8 mouse cellular contexts compared by ENCODE assay signal in the genomic region with DNA sequence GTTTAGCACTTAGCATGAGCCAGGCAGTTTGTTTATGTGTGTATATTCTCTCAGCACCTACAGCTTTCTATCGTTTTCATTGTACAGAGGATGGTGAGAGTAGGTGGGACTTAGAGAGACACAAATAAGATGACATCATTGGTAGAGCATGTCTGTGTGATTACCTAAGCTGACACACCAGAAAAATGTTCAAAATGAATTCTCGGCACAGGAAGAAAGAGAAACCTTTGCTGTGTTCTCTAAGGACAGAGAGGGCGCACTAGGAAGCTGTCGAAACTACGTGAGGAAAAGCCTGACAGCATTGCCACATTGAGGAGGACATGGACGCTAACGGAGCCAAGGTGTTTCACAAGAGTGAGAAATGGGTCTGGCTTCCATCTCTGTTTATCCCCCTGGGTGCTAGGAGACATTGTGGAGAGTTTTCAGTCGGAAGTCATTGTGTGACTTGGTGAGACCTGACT. TPM values are rescaled to one million over a fixed set of nuclear protein-coding genes. Genes with fewer than 3 reads are reported as not detected.
DNase-seq lines count a peak whose midpoint lies in the region; ATAC-seq lines count a peak whose summit lies in the region.

No protein-coding gene starts in this region.

- no peaks in the 10 kb centered on the region for H3K27me3 ChIP-seq in heart, embryonic 15.5 days
- H3K27me3 ChIP-seq in liver, embryonic 15.5 days: no peaks in the 10 kb centered on the region
- H3K27me3 ChIP-seq in stomach, embryonic 14.5 days (ENCODE audit: control insufficient read depth, insufficient read depth, low read length): no peaks in the 10 kb centered on the region

- no peaks in the 10 kb centered on the region for H3K36me3 ChIP-seq in heart, embryonic 15.5 days
- H3K36me3 ChIP-seq in liver, embryonic 15.5 days (replicated peaks): no peaks in the 10 kb centered on the region
- H3K36me3 ChIP-seq in stomach, embryonic 14.5 days (ENCODE audit: control insufficient read depth, insufficient read depth, low read length): no peaks in the 10 kb centered on the region

- no peaks in the 10 kb centered on the region for H3K9me3 ChIP-seq in heart, embryonic 15.5 days (replicated peaks)
- no peaks in the 10 kb centered on the region for H3K9me3 ChIP-seq in liver, embryonic 15.5 days (replicated peaks)
- H3K9me3 ChIP-seq in stomach, embryonic 14.5 days (ENCODE audit: control insufficient read depth, low read depth, low read length): no peaks in the 10 kb centered on the region

- H3K4me3 ChIP-seq in heart, embryonic 15.5 days: peak overlapping the region; percentile 34
- H3K4me3 ChIP-seq in liver, embryonic 15.5 days (replicated peaks): no peak overlapping the region
- H3K4me3 ChIP-seq in stomach, embryonic 14.5 days (ENCODE audit: low read depth, low read length): no peak overlapping the region

- H3K27ac ChIP-seq in heart, embryonic 15.5 days: peak overlapping the region; percentile 68
- no peak overlapping the region for H3K27ac ChIP-seq in liver, embryonic 15.5 days (replicated peaks)
- no peak overlapping the region for H3K27ac ChIP-seq in stomach, embryonic 14.5 days (ENCODE audit: low read length)

- peak; percentile 20 to 31 for DNase-seq in cerebellum, postnatal 10 days
- no peak for DNase-seq in cerebellum, adult 9-10 months
- peak; percentile 44 for DNase-seq in urinary bladder, postnatal 14 days (ENCODE audit: low spot score)
- DNase-seq in urinary bladder, adult 2 months (ENCODE audit: low spot score): no peak
- DNase-seq in cerebellum, adult 8-10 months: no peak

- H3K4me1 ChIP-seq in heart, embryonic 15.5 days (replicated peaks): peaks cover 24% of the 10 kb centered on the region
- H3K4me1 ChIP-seq in liver, embryonic 15.5 days (replicated peaks): 0 out of 2 replicates have a peak, but pooled peaks cover 3% of the 10 kb centered on the region
- no peaks in the 10 kb centered on the region; the same call in 1 of the 2 replicates for H3K4me1 ChIP-seq in stomach, embryonic 14.5 days (ENCODE audit: control insufficient read depth, insufficient read depth, low read length)

- WGBS in heart, embryonic 15.5 days: 8% methylated on average over 8 of the region's 8 CpGs
- 23% methylated on average over 8 of the region's 8 CpGs for WGBS in liver, embryonic 15.5 days (ENCODE audit: insufficient replicate concordance)
- 21% methylated on average over 8 of the region's 8 CpGs for WGBS in stomach, embryonic 14.5 days

- ATAC-seq in heart, embryonic 15.5 days (replicated peaks; ENCODE audit: insufficient number of reproducible peaks, insufficient read depth, low FRiP score, low read depth): no peak; the same call in 1 of the 2 replicates
- ATAC-seq in liver, embryonic 15.5 days (ENCODE audit: insufficient read depth): no peak
- ATAC-seq in stomach, embryonic 14.5 days (ENCODE audit: insufficient number of reproducible peaks, insufficient read depth, low FRiP score, low read depth): 0 out of 2 replicates have a peak, but pooled peaks have one; percentile 28

- H3K4me2 ChIP-seq in heart, embryonic 15.5 days: peak overlapping the region; percentile 51
- H3K4me2 ChIP-seq in liver, embryonic 15.5 days: peak overlapping the region; percentile 11; the same call in 1 of the 2 replicates
- peak overlapping the region; percentile 28 for H3K4me2 ChIP-seq in stomach, embryonic 14.5 days (replicated peaks; ENCODE audit: low read depth, low read length)

- no peak overlapping the region for H3K9ac ChIP-seq in heart, embryonic 15.5 days
- no peak overlapping the region for H3K9ac ChIP-seq in liver, embryonic 15.5 days
- no peak overlapping the region for H3K9ac ChIP-seq in stomach, embryonic 14.5 days (replicated peaks; ENCODE audit: low read depth, low read length)

RNA-seq across cellular contexts. Expression of gene Dennd1b, which starts 51.0 kb away (rescaled TPM):
- polyA plus RNA-seq in urinary bladder, adult 2 months (2012; rRNA removed): 3.6 and 4.2 TPM in 2 replicates
- 13.0 and 14.8 TPM in 2 replicates for polyA plus RNA-seq in heart, embryonic 15.5 days (2015; fragmentation: Nextera tagmentation; extraction: Ambion mirVana)
- polyA plus RNA-seq in liver, embryonic 15.5 days (2015; fragmentation: Nextera tagmentation; extraction: Ambion mirVana): 2.9 and 3.1 TPM in 2 replicates
- polyA plus RNA-seq in stomach, embryonic 14.5 days (2014; fragmentation: Nextera tagmentation; extraction: Ambion mirVana): 12.8 and 13.2 TPM in 2 replicates

RNA-seq across cellular contexts. Expression of gene 2310009B15Rik, which starts 55.5 kb away (rescaled TPM):
- polyA plus RNA-seq in urinary bladder, adult 2 months (2012; rRNA removed): 23.7 and 27.9 TPM in 2 replicates
- polyA plus RNA-seq in heart, embryonic 15.5 days (2015; fragmentation: Nextera tagmentation; extraction: Ambion mirVana): 25.5 and 29.1 TPM in 2 replicates
- polyA plus RNA-seq in liver, embryonic 15.5 days (2015; fragmentation: Nextera tagmentation; extraction: Ambion mirVana): 9.6 and 10.9 TPM in 2 replicates
- 54.1 and 61.6 TPM in 2 replicates for polyA plus RNA-seq in stomach, embryonic 14.5 days (2014; fragmentation: Nextera tagmentation; extraction: Ambion mirVana)

Comparison
In these comparisons a context has a peak if more than half of its experiments do, and no peak if none do; other contexts are left out.
1. DNase-seq: peak in cerebellum, postnatal 10 days (2 of 2) and urinary bladder, postnatal 14 days (single experiment); none in cerebellum, adult 9-10 months (single experiment), urinary bladder, adult 2 months (single experiment) and cerebellum, adult 8-10 months (single experiment).
2. Peak in every context shown above with its lines, with median percentiles within 50 percentile points of each other: H3K4me2 ChIP-seq.